Mouse (Mus musculus) spleen, adult 2 months (tissue): ENCODE measurements around the gene Ano7. TPM values are rescaled to one million over a fixed set of nuclear protein-coding genes. Genes with fewer than 3 reads are reported as not detected.

Experiments used
- DNase-seq, 2 experiments: peaks; one replicate each; pipeline versions ENCODE4 v3.0.0 to v3.0.0-alpha.2; 2012 to 2021; ENCODE audit warnings: low spot score in 2 of 2, low read depth in 1 of 2
- H3K27ac ChIP-seq: fragments of 200-500 bp; 2 replicates; pipeline ENCODE4 v1.5.1; 2012; ENCODE audit warnings: low read length, inconsistent platforms; ENCODE audit not compliant: insufficient read depth
- H3K27me3 ChIP-seq: fragments of 200-500 bp; 2 replicates; pipeline ENCODE4 v1.6.1; 2012; ENCODE audit warnings: mild to moderate bottlenecking, moderate library complexity, low read length, inconsistent platforms; ENCODE audit not compliant: control insufficient read depth, insufficient read depth
- H3K36me3 ChIP-seq: fragments of 200-500 bp; 2 replicates; pipeline ENCODE4 v1.6.1; 2012; ENCODE audit warnings: mild to moderate bottlenecking, low read length, inconsistent platforms; ENCODE audit not compliant: control insufficient read depth, insufficient read depth
- H3K4me1 ChIP-seq: fragments of 200-500 bp; 2 replicates; pipeline ENCODE4 v1.6.1; 2011; ENCODE audit warnings: inconsistent platforms; ENCODE audit not compliant: control insufficient read depth, insufficient read depth, insufficient read length
- H3K4me3 ChIP-seq: fragments of 200-500 bp; 2 replicates; pipeline ENCODE4 v1.5.1; 2011; ENCODE audit warnings: mild to moderate bottlenecking, inconsistent platforms; ENCODE audit not compliant: insufficient read depth, insufficient read length; ENCODE audit errors: extremely low read depth
- CTCF ChIP-seq: fragments of 200-500 bp; IDR thresholded peaks from 2 replicates; pipeline ENCODE4 v1.5.1; 2011; ENCODE audit warnings: mild to moderate bottlenecking, inconsistent platforms; ENCODE audit not compliant: insufficient read depth, insufficient read length, insufficient replicate concordance; ENCODE audit errors: extremely low read depth
- POLR2A ChIP-seq: fragments of 200-500 bp; IDR thresholded peaks from 2 replicates; pipeline ENCODE4 v1.6.1; 2011; ENCODE audit warnings: low read depth, low read length, inconsistent platforms
- WGBS: fragments of 180-500 bp; shearing (Covaris S2); methylation state at CpG from one replicate; pipeline ENCODE4 v1.1.7; 2018; 5-methylcytosine and 5-hydroxymethylcytosine counted together
- polyA plus RNA-seq: library from polyadenylated mRNA; depleted of rRNA; stranded (reverse); fragments of >200 nt; gene quantifications from 2 replicates; pipeline ENCODE4 v1.2.3, GENCODE M21; 2012; rRNA removed

Gene Ano7
- polyA plus RNA-seq, result 0.52 and 0.85 TPM in 2 replicates

- TF ChIP-seq CTCF (no peak), POLR2A (no peak)
- DNase-seq, result no peak
- no peaks in the 10 kb centered on the region for H3K4me1 ChIP-seq
- WGBS, result 77% methylated on average over 4 of the region's 4 CpGs
- no peak within 1 kb of the TSS for H3K27ac ChIP-seq
- H3K36me3 ChIP-seq, result no peaks in the 10 kb centered on the region
- H3K27me3 ChIP-seq, result no peaks in the 10 kb centered on the region
- no peak within 1 kb of the TSS for H3K4me3 ChIP-seq
Measured at GRCm38 (mm10) chr1:93373665-93374064, at the start of gene Ano7. Gene Ano7 (plus strand): TSS chr1:93373930.

- no peaks in the 10 kb centered on the region for H3K36me3 ChIP-seq
- H3K27ac ChIP-seq, result no peak overlapping the region
- no peak for TF ChIP-seq POLR2A
- no peak for TF ChIP-seq CTCF
- H3K4me1 ChIP-seq, result no peaks in the 10 kb centered on the region
- no peak for DNase-seq
- no peaks in the 10 kb centered on the region for H3K27me3 ChIP-seq
- 89% methylated on average over 6 of the region's 6 CpGs for WGBS
- H3K4me3 ChIP-seq, result no peak overlapping the region
Measured at GRCm38 (mm10) chr1:93323973-93324372, 49.8 kb upstream of the Ano7 start.

DNA sequence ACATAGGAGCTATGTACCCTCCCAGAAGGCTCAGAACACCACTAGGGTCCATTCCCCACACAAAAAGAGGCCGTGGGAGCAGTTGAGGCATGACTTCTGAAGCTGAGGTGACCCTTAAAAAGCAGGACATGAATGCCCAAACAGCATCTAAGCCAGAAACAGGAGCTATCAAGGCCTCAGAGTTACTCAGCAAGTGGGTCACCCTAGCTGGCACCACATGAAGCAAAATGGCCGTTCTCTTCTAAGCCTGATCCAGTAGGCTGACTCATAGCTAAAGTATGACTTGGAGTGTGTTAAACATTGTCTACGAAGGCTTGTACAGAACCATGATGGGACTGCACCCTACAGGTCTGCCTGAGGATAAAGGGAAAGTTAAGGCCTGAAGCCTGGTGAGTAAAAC is 47.3 kb upstream of the Ano7 start:
- DNase-seq, result no peak
- WGBS, result 95% methylated on average over 3 of the region's 3 CpGs
- TF ChIP-seq POLR2A, result no peak
- no peak for TF ChIP-seq CTCF
- Histone ChIP-seq H3K4me1 (no peaks in the 10 kb centered on the region), H3K36me3 (no peaks in the 10 kb centered on the region), H3K27me3 (no peaks in the 10 kb centered on the region), H3K27ac (no peak overlapping the region), H3K4me3 (no peak overlapping the region)

GRCm38 (mm10) chr1:93334621-93335020 is 39.1 kb upstream of the Ano7 start:
- TF ChIP-seq CTCF (no peak), POLR2A (no peak)
- H3K27ac ChIP-seq, result no peak overlapping the region
- no peak for DNase-seq
- H3K36me3 ChIP-seq, result no peaks in the 10 kb centered on the region
- no peaks in the 10 kb centered on the region for H3K4me1 ChIP-seq
- no peaks in the 10 kb centered on the region for H3K27me3 ChIP-seq
- H3K4me3 ChIP-seq, result no peak overlapping the region
- WGBS, result 93% methylated on average over 2 of the region's 2 CpGs

- peak; percentile 91 to 93 for DNase-seq
- Histone ChIP-seq H3K36me3 (peaks cover 1% of the 10 kb centered on the region; the same call in 1 of the 2 replicates), H3K4me3 (peak within 1 kb of the TSS; percentile 81), H3K27me3 (no peaks in the 10 kb centered on the region), H3K4me1 (peaks cover 2% of the 10 kb centered on the region; the same call in 1 of the 2 replicates), H3K27ac (no peak within 1 kb of the TSS)
- no peak for TF ChIP-seq POLR2A
- TF ChIP-seq CTCF, result no peak
- WGBS, result under 1% methylated on average over 63 of the region's 63 CpGs
Measured at GRCm38 (mm10) chr1:93342648-93343503, 30.9 kb upstream of the Ano7 start, which contains the start of the genes Ppp1r7 and Pask. Gene Ppp1r7 (plus strand): TSS chr1:93342854. Gene Pask (minus strand): TSS chr1:93343482.

DNA sequence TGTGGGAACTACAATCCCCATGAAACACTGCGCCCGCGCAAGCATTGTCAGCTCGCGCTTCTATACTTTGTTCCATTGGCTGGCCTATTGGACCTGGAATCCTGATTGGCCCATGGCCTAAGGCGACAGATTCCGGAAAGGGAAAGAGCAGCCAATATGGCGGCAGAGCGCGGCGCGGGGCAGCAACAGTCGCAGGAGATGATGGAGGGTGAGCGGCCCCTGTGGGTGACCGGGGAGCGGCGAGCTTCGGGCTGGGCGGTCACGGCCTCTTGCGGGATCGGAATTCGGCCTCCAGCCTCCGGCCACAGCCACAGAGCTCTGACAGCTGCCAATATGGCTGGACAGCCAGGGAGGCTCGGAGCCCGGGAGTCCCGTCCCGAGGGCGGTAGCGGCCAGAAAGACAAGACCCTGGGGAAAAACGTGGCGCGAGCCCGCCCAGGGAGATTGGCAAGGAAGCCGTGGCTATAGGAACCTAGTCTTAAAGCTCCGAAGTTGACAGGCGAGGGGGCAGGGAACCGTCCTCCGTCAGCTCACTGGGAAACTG is 30.2 kb upstream of the Ano7 start:
- Histone ChIP-seq H3K27me3 (no peaks in the 10 kb centered on the region), H3K36me3 (peaks cover 4% of the 10 kb centered on the region; the same call in 1 of the 2 replicates), H3K27ac (no peak overlapping the region), H3K4me1 (peaks cover 2% of the 10 kb centered on the region; the same call in 1 of the 2 replicates), H3K4me3 (peak overlapping the region; percentile 81)
- 0% methylated on average over 39 of the region's 39 CpGs for WGBS
- DNase-seq, result peak; percentile 89 to 91
- TF ChIP-seq CTCF (no peak), POLR2A (peak; percentile 77)

DNA sequence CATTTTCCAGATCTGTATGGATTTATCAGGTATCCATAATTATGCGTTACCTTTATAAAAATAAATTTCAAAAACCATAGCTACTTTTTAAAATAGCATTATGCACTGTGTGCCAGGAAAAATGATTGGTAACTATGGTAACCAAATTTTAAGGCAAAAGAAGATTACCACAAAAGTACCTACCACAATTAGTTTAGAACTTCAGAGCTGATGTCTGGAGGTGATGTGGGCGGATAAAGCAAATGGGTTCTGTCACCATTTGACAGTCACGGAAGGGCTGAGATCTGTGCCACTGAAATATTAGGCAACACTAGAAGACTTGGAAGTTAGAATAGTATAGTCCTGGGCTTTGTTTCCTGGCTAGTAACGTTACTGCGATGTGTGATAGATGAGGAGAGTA is 26.6 kb upstream of the Ano7 start:
- peaks cover 2% of the 10 kb centered on the region; the same call in 1 of the 2 replicates for H3K4me1 ChIP-seq
- H3K4me3 ChIP-seq, result no peak overlapping the region
- no peak for DNase-seq
- peaks cover 10% of the 10 kb centered on the region for H3K36me3 ChIP-seq
- no peak overlapping the region for H3K27ac ChIP-seq
- H3K27me3 ChIP-seq, result no peaks in the 10 kb centered on the region
- TF ChIP-seq CTCF, result no peak
- no peak for TF ChIP-seq POLR2A
- WGBS, result 94% methylated on average over 5 of the region's 5 CpGs
